Mouse (Mus musculus): ENCODE measurements at regions not wholly inside any gene's neighbourhood (a gene's known extent, or its start where the extent isn't known, plus 50 kb on each side); places are given as distances from the start of the nearest gene placed in this dataset.

- DNase-seq, result no peak
Observed at GRCm38 (mm10) chr14:97694238-97694637, 475.3 kb downstream of the Dach1 start.

DNA sequence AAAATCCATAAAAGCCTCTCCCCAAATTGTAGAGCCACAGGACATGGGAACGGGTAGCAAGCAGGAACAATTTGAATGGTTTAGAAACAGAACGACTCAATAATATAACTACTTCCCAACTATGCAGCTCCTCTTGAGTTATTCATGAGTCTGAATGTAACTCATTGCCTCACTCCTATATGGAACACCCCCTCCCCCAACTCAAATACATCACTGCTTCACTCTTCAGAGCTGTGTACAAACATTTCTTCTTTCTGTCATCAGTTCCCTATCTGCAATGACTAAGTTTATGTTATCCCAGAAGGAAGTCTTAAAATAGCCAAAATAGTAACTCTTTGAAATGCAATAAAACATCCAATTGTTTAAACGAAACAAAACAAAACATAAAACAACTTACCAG, 484.9 kb downstream of the Dach1 start:
- no peak for DNase-seq

GRCm38 (mm10) chr14:97667806-97668205, 501.8 kb downstream of the Dach1 start:
- no peak for DNase-seq

DNA sequence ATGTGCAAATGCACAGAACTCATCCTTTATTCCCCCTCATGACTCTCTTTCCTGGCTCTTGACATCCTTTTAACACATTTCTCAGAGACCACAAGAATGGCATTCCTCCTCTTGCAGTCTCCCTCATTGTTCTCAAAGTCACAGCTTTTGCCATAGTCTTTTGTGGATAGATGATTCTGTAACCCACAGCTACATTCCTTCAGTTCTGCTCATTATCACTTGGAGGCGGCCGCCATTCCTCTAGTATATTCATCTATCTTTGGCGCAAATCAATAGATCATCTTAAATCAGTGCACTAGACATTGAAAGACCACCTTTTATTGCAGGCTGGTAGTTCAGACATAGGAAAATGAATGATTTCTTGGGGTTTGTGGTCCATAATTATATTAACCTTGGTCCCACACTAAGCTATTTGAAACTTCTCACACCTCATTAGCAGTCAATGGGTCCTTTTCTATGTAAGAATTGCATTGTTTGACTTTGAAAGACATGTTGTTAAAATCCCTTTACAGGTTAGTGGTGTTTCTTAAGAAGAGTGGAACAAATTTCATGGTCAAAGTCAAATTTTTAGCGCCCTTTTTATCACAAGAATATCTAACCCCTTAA, 531.3 kb downstream of the Dach1 start:
- no peak for DNase-seq

GRCm38 (mm10) chr14:97611438-97611837, 558.1 kb downstream of the Dach1 start:
- DNase-seq, result no peak

- DNase-seq, result no peak
Observed at GRCm38 (mm10) chr14:97596694-97597093, 572.9 kb downstream of the Dach1 start.

DNA sequence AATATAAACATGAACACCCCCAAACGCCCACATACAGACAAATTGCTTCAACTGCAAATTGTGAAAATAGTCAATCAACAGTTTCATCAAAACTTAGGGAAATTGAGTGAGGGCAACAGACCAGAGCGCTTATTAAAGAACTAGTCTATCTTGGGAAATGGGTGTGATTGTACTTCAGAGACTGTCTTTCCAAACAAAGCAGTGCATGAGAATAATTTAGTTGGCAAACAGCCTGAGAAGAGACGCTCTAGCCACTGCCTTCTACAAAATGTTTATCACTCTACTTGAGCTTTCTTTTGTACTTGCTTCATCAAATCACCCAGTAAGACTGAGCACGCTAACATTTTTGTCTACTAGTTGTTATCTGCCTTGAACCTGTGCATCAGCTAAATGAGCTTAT, 581.0 kb downstream of the Dach1 start:
- DNase-seq, result no peak

DNA sequence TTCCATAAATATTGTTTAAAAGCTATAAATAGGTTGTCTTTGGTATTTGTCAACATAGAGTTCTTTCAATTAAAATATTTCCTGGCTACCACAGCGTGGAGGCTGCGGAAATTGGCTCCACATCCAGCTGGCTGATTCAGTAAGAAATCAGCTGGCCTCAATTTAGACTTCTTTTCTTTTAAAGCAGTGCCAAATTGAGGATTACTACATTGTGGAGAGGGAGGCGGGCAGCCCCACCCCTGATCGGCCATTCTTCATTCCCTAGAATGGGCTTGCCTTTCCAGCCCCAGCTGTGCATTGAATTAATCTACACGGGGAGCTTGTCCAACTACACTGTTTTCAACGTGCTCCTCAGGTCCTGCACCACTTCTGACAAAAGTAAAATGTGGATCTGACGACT, 581.4 kb downstream of the Dach1 start:
- DNase-seq, result peak; percentile 97

DNA sequence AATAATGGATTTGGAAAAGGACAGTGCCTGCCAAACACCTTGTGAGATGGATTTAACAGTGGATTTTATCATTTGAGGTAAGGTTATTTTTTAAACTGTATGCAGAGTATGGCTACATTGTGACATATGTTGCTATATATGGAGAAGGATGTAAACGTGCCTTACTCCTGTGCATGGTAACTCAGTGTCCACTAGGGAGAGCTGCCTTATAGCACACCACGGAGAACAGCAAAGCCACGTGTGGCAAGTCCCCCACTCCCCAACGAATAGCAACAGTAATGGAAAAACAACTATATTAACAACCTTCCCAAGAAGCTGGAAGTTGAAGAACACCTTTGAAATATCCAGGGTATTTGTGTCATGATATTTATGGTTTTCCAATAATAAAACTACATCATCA, 582.6 kb downstream of the Dach1 start:
- no peak for DNase-seq

DNA sequence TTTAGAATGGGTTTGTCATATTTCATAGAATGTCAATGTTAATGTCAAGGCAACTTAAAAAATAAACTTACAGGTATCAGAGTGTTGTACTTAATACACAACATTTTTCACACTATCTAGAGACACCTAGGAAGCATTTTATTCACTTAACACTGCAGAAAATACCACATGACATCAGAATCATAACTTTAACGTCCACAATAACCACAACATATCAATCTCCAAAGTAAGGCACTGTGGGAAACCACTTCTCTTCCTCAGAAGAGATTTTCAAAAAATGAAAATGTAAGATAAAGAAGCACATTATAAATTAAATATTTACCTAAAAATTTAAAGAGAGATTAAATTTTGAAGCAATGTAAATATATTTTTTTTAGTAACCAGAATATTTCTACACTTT, 599.3 kb downstream of the Dach1 start:
- no peak for DNase-seq

DNA sequence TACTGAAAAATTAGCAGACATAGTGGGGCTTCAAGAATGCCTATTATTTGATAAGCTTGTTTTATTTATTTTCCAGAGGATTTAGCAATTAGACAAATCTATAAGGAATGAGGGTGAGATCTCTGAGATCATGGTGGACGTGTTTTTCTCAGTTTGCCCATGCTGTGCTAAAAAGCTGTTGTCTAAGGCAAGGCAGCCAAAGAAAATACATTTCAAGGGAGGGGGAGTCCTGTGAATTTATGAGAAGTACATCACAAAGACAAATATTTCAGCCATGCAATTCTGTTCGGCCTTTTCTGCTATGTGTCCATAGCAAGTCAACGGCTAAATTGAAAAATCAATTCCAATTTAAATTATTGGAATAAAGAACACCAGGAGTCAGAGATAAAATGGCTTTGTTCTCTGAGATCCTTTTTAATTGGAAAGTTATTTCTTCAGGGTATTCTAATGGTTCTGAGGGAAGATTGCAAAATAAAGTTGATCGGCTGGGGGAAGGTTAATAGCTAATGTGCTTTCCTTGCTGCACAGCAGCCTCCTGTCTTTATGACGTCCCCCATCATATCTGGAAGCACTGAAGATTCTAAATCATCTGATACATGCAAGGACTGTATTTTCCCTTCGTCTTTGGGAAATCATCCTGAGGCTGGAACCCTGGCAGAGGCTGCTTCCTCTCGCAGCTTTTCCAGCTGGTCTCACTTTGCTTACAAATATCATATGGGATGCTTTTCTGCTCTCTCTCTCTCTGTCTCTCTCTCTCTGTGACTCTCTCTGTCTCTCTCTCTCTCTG, 609.3 kb downstream of the Dach1 start:
- no peak for DNase-seq

- peak; percentile 97 for DNase-seq
Observed at GRCm38 (mm10) chr14:97559559-97559958, 610.0 kb downstream of the Dach1 start.

DNA sequence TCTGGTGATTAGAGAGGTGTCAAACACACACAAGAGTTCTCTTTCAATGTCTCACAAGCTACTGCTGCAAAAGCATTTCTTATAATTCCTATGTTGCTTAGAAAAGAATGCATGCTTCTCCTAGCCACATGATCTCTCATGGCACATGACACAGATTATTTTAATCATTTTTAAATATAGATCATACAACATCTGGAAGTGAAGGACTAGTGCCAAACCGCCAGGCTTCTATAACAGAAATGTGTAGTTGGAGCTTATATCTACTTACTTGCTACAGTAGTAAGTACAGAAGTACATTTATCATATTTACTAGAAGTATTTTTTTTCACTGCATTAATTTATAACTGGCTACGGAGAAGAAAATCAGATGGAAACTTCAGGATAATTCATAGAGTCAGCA, 611.3 kb downstream of the Dach1 start:
- no peak for DNase-seq

GRCm38 (mm10) chr14:97557888-97558287, 611.7 kb downstream of the Dach1 start:
- no peak for DNase-seq

GRCm38 (mm10) chr14:97546276-97546675, 623.3 kb downstream of the Dach1 start:
- DNase-seq, result no peak

DNA sequence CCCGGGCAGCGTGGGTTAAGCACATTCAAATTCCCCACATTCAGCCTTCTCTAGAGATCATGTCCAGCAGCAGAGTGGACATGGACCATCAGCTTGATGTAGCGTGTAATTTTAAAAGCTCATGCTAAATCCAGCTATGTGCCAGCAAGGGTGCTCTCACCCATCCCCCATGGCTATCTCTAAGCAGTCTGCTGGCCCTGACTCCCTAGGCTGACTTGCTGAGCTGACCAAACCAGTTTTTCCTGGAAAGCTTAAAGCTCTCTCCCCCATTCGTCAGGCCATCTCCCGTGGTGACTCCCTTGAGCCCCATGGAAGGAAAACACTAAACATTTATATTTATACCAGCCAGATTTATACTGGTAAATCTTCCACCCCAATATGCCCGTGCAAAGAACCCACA, 625.3 kb downstream of the Dach1 start:
- DNase-seq, result no peak

GRCm38 (mm10) chr14:97537012-97537411, 632.6 kb downstream of the Dach1 start:
- no peak for DNase-seq

- no peak for DNase-seq
Observed at GRCm38 (mm10) chr14:97511318-97511717, 658.2 kb downstream of the Dach1 start.

GRCm38 (mm10) chr14:97489427-97490347, 679.9 kb downstream of the Dach1 start:
- no peak for DNase-seq

DNA sequence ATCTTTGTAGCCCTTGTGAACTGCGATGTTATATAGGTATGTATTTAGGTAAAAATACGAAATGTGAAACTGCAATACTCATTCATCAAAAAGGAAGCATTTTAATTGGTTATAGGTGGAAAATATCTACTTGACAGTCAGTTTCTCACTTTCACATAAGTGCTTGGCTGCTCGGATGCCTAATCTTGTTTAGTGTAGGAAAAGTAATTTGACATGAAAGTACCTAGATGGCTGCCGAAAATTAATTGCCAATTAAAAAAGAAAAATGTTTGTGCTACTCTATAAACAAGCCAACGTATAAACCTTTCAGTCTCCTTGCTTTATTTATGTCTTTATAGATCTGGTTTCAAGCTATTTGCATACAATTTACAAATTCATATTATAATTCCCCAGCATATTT, 691.3 kb downstream of the Dach1 start:
- no peak for DNase-seq

DNA sequence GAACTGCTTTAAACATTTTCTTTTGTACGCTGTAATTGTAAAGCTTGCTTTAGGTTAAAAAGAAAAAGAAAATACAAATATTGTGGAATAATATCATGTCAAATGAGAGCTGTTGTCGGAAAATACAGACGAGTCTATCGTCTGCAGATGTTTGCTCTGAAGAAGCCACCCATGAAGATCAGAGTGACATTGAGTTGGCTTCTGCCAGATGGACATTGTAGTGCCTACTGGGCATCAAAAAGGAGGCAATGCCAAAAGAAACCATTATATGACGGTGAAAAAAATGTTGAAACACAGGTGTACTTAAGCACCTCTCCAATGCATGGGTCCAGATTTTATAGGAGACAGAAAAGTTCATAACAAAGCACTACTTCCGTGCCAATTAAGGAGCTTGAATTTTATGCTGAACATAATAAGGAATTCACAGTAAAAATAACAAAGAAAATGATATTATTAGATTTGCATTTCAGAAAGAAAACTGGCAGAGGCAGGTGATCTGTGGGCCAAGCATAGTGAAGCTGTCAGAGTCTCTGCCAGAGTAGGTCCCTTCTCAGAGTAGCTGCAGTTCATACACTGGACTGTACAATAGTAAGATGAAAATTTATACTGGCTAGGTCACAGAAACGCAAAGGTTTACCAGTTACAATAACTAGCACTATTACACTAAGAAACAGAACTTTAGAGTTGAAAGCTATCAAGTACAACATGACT, 718.9 kb downstream of the Dach1 start:
- DNase-seq, result no peak

DNA sequence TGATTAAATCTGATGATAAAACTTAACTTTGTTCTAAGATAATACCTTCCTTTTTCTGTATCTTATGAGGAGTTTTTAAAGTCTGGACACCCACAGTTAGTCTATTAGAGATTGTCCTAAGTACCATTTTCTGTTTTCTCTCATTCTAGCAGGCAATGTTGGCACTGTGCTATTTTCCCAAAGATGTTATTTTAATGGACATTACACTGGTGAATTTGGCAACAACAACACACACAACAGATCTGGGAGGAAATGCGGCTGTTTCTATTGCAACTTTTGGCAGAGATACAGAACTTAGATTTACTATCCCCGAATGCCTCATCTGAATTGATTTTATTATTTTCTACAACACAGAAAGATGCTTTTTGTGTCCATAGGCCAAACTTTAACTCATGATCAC, 720.9 kb downstream of the Dach1 start:
- no peak for DNase-seq

- DNase-seq, result no peak
Observed at GRCm38 (mm10) chr14:97446793-97447192, 722.8 kb downstream of the Dach1 start.

Data from heart, adult 11 months (tissue).